Mouse (Mus musculus) heart, postnatal 0 days (tissue): ENCODE measurements at regions not wholly inside any gene's neighbourhood (a gene's known extent, or its start where the extent isn't known, plus 50 kb on each side); places are given as distances from the start of the nearest gene placed in this dataset.

Experiments used
- ATAC-seq: fragments of 200-750 bp; cut with Nextera tagmentation; 2 replicates; pipeline ENCODE4 v1.8.0; 2017; ENCODE audit warnings: low read depth, moderate number of reproducible peaks, moderate library complexity; ENCODE audit not compliant: insufficient read depth
- DNase-seq: peaks from one replicate; pipeline ENCODE4 v3.0.0-alpha.2; 2016; ENCODE audit warnings: low spot score
- H3K27ac ChIP-seq: fragments of 300-500 bp; sonication (generic); 2 replicates; pipeline ENCODE4 v1.5.1; 2014; ENCODE audit warnings: low read depth, mild to moderate bottlenecking
- H3K27me3 ChIP-seq: fragments of 300-500 bp; sonication (generic); 2 replicates; pipeline ENCODE4 v1.6.1; 2014; ENCODE audit warnings: low read length, mixed read lengths; ENCODE audit not compliant: control insufficient read depth, insufficient read depth
- H3K36me3 ChIP-seq: fragments of 300-500 bp; sonication (generic); replicated peaks from 2 replicates; pipeline ENCODE4 v1.6.1; 2014; ENCODE audit warnings: low read length, mixed read lengths; ENCODE audit not compliant: control insufficient read depth, insufficient read depth
- H3K4me1 ChIP-seq: fragments of 300-500 bp; sonication (generic); 2 replicates; pipeline ENCODE4 v1.6.1; 2014; ENCODE audit warnings: antibody characterized with exemption; ENCODE audit not compliant: control insufficient read depth, insufficient read depth
- H3K4me2 ChIP-seq: fragments of 300-500 bp; sonication (generic); 2 replicates; pipeline ENCODE4 v1.6.1; 2014; ENCODE audit warnings: low read depth, mild to moderate bottlenecking, low read length, moderate library complexity
- H3K4me3 ChIP-seq: fragments of 300-500 bp; sonication (generic); 2 replicates; pipeline ENCODE4 v1.5.1; 2014; ENCODE audit warnings: low read depth, low read length
- H3K9ac ChIP-seq: fragments of 300-500 bp; sonication (generic); replicated peaks from 2 replicates; pipeline ENCODE4 v1.6.1; 2014; ENCODE audit warnings: low read depth, low read length, mixed read lengths
- H3K9me3 ChIP-seq: fragments of 300-500 bp; sonication (generic); replicated peaks from 2 replicates; pipeline ENCODE4 v1.6.1; 2016; ENCODE audit warnings: low read length; ENCODE audit not compliant: control insufficient read depth
- CTCF ChIP-seq: IDR thresholded peaks from 2 replicates; pipeline ENCODE4 v1.5.1; 2016; ENCODE audit warnings: antibody characterized with exemption, control low read depth, low read depth
- EP300 ChIP-seq: IDR thresholded peaks from 2 replicates; pipeline ENCODE4 v1.6.1; 2016; ENCODE audit warnings: antibody characterized with exemption, low read depth
- WGBS: fragments of 180-500 bp; shearing (Covaris S2); extraction: QIAGEN DNeasy Blood & Tissue Kit; methylation state at CpG from one replicate; pipeline ENCODE4 v1.1.7; 2014; 5-methylcytosine and 5-hydroxymethylcytosine counted together

DNA sequence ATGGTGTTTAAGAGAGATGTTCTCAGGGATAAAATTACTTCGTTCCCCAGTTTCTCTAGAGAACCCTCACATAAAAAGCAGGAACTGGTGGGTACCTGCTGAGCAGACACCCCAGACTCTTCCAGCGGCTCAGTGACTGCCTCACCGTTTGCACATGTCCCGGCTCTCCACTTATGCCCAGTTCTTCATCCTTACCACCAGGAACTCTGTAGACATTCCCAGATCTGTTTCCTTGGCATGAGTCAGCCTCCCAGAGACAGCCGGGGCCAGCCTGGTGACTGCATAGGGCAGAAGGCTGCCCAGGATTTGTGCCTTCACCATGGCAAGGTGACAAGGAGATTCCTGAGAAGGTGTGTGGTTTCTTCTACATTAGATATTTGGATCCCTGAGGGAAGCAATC, 81.6 kb upstream of the Rasgrf1 start:
- Histone ChIP-seq H3K36me3 (no peaks in the 10 kb centered on the region), H3K9ac (no peak overlapping the region), H3K9me3 (no peaks in the 10 kb centered on the region), H3K4me3 (no peak overlapping the region), H3K4me1 (no peaks in the 10 kb centered on the region), H3K27me3 (no peaks in the 10 kb centered on the region), H3K4me2 (no peak overlapping the region), H3K27ac (no peak overlapping the region)
- ATAC-seq (no peak), DNase-seq (no peak)
- WGBS: 73% methylated on average over 5 of the region's 5 CpGs
- TF ChIP-seq CTCF (no peak), EP300 (no peak)

DNA sequence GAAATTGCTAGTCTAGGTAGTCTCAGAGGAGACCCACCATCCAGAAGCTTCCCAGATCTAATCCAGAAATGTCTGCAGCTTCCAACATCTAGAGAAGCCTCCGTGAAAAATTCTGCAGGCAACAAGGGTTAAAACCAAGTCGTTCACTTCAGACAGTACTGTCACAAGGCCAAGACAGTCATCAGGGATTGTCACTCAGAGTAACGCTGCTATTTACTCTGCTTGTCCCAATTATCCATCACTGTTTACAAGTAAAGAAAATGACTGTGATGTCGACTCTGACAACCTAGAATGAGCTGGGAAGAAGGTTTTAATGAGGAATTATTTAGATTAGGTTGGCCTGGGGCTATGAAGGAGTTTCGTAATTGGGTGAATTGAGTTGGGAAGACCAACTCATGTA, 82.1 kb upstream of the Rasgrf1 start:
- no peak for TF ChIP-seq EP300
- TF ChIP-seq CTCF: no peak

DNA sequence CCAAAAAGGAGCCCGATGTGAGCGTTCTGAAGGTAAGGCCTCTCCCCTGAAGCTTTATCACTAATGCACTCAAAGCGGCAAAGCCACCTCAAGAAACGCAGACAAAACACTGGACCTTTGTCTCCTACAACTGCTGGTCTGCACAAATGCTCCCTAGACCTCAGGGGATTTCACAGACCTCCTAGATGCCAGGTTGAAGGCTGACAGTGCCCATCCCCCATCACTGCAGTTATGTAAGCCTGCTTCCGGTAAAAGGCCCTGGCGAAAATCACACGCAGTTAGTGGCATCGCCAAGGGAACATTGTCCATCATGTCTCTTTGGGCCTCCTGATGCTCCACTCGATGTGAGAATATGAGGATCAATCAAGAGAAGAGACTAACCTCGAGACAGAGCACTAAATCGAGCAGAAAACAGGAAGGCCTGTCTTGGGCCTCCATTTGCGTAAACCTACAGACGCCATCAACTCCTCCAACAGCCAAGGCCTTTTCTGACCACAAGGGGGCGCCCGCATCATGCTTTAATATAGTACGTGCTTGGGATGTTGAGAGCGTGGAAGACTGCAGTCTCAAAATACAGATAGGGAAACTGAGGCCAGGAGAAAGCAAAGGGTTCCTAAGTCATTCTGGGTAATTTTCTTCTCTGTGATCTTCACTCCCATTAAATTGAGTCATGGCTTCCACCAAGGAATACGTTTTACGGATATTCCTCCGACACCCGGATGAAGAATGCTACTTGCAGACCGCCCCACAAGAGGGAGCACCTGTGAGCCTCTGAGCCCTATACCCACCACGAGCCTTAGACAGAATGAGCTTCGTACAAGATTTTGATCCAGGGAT, 82.8 kb upstream of the Rasgrf1 start:
- H3K27me3 ChIP-seq: no peaks in the 10 kb centered on the region
- 34% methylated on average over 24 of the region's 24 CpGs for WGBS
- no peak overlapping the region for H3K27ac ChIP-seq
- DNase-seq (peak; percentile 73), ATAC-seq (peak; percentile 85)
- no peaks in the 10 kb centered on the region for H3K9me3 ChIP-seq
- H3K4me2 ChIP-seq: peak overlapping the region; percentile 25
- 0 out of 2 replicates have a peak overlapping the region, but pooled peaks have one; percentile 7 for H3K4me3 ChIP-seq
- H3K4me1 ChIP-seq: no peaks in the 10 kb centered on the region
- H3K36me3 ChIP-seq: no peaks in the 10 kb centered on the region
- no peak overlapping the region for H3K9ac ChIP-seq
- TF ChIP-seq CTCF (peak; percentile 81), EP300 (no peak)

More for the DNA sequence above, 82.1 kb upstream of the Rasgrf1 start:
- no peak overlapping the region for H3K9ac ChIP-seq
- ATAC-seq: no peak
- no peak overlapping the region for H3K4me3 ChIP-seq
- H3K9me3 ChIP-seq: no peaks in the 10 kb centered on the region
- no peaks in the 10 kb centered on the region for H3K4me1 ChIP-seq
- no peak for DNase-seq
- H3K36me3 ChIP-seq: no peaks in the 10 kb centered on the region
- H3K4me2 ChIP-seq: peak overlapping the region; percentile 25; the same call in 1 of the 2 replicates
- H3K27ac ChIP-seq: no peak overlapping the region
- H3K27me3 ChIP-seq: no peaks in the 10 kb centered on the region
- WGBS: 52% methylated on average over 5 of the region's 5 CpGs

DNA sequence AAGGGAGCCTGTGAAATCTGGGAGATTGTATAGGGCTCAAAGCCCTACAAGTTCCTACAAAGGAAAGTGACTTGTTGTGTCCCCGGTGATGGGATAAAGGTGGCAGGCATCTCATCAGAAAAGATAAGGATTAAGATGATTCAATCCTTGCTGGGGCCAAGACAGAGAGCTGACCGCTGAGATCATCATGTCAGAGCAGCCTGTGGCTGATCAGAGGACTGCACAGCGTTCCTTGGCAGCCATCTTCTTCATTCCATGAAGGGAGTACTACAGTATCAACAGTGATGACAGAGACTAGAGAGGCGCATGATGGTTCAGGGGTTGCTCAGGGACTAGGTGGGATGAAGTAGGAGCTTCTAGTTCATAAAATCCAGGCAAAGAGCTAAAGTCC, 83.6 kb upstream of the Ankrd34c start:
- ATAC-seq: peak; percentile 67; the same call in 1 of the 2 replicates
- Histone ChIP-seq H3K27me3 (no peaks in the 10 kb centered on the region), H3K9me3 (no peaks in the 10 kb centered on the region), H3K36me3 (no peaks in the 10 kb centered on the region), H3K4me3 (no peak overlapping the region), H3K4me2 (no peak overlapping the region), H3K4me1 (no peaks in the 10 kb centered on the region), H3K27ac (no peak overlapping the region), H3K9ac (no peak overlapping the region)
- no peak for DNase-seq
- TF ChIP-seq EP300 (no peak), CTCF (no peak)
- WGBS: 53% methylated on average over 4 of the region's 4 CpGs

DNA sequence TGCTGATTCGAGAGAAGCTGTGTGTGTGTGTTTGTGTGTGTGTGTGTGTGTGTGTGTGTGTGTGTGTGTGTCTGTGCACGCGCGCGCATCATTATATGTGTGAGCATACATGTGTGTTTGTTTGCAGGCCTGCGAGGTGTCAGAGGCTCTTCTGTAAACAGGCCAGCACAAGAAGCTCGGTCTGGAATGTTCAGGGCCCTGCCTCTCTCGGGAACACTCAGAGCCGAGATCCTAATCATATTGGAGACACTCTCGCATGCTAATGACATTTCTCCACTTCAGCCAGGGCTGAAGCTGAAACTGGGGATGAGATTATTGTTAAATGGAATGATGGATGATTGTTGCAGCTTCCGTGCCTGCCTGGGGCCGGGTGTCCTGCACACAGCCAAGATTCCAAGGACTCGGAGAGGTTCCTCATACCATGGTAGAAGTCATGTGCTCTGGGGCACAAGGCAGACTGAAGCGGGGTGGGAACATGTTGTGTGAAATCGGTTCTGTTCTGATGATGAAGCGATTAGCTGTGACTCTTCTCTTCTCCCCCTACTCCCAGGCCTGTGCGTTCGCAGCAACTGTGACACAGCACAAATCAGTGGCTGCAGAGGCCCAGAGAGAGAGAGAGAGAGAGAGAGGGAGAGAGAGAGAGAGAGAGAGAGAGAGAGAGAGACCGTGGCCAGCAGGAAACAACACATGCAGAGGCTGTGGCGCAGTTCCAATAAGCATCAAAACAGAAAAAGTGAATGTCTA, 83.0 kb upstream of the Ankrd34c start:
- 36% methylated on average over 20 of the region's 20 CpGs for WGBS
- Histone ChIP-seq H3K4me2 (no peak overlapping the region), H3K9ac (no peak overlapping the region), H3K9me3 (no peaks in the 10 kb centered on the region), H3K27ac (peak overlapping the region; percentile 50; the same call in 1 of the 2 replicates), H3K27me3 (no peaks in the 10 kb centered on the region), H3K4me3 (no peak overlapping the region), H3K4me1 (no peaks in the 10 kb centered on the region), H3K36me3 (no peaks in the 10 kb centered on the region)
- TF ChIP-seq CTCF (no peak), EP300 (no peak)
- ATAC-seq (peak; percentile 56; the same call in 1 of the 2 replicates), DNase-seq (no peak)
